Comparison of ENCODE assay signal across 8 mouse cellular contexts in the genomic region with DNA sequence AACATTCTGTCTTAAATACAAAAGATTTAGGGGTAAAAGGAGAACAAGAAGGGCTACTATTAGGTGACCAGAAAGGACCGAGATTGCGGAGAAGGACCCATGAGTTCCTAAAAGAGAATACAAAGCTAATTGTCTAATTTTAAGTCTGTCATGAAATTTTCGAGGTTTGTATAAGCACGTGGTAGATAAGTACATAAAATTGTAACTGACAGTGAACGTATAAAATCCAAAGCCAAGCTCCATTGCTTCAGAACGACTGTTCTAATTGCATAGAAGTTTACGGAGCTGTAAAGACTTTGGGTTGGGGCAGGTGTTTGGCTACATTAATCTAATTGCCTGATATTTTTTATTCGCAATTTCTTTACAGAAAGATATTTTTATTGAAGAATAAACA. TPM values are rescaled to one million over a fixed set of nuclear protein-coding genes. Genes with fewer than 3 reads are reported as not detected.
DNase-seq lines count a peak whose midpoint lies in the region; ATAC-seq and TF ChIP-seq lines count a peak whose summit lies in the region.

A gene (plus strand): TSS at position 276 of the 394 bp plus-strand sequence.

- H3K9me3 ChIP-seq in hindbrain, embryonic 12.5 days (replicated peaks): no peaks in the 10 kb centered on the region
- no peaks in the 10 kb centered on the region for H3K9me3 ChIP-seq in liver, embryonic 14.5 days (ENCODE audit: control insufficient read depth, low read length)

- H3K27ac ChIP-seq in embryonic fibroblast, embryonic 13.5 days (ENCODE audit: insufficient read depth, low read length): peak within 1 kb of the TSS; percentile 25; the same call in 1 of the 2 replicates
- H3K27ac ChIP-seq in hindbrain, embryonic 12.5 days: peak within 1 kb of the TSS; percentile 95
- peak within 1 kb of the TSS; percentile 65 for H3K27ac ChIP-seq in liver, embryonic 14.5 days

- H3K79me3 ChIP-seq in C2C12 (ENCODE audit: low read depth): peaks cover 16% of the 10 kb centered on the region

- no peak for TF ChIP-seq CTCF in C2C12 (IDR thresholded peaks at IDR 0.05; ENCODE audit: control insufficient read depth, insufficient read depth, insufficient read length)
- TF ChIP-seq CTCF in embryonic fibroblast, embryonic 13.5 days (IDR thresholded peaks at IDR 0.05; ENCODE audit: borderline replicate concordance, insufficient read depth, low read length): no peak
- TF ChIP-seq CTCF in liver, embryonic 14.5 days (IDR thresholded peaks at IDR 0.05; ENCODE audit: low read depth): no peak

- TF ChIP-seq POLR2A in embryonic fibroblast, embryonic 13.5 days (IDR thresholded peaks at IDR 0.05; ENCODE audit: low read depth, low read length): no peak

- H3K9ac ChIP-seq in hindbrain, embryonic 12.5 days: peak within 1 kb of the TSS; percentile 99
- peak within 1 kb of the TSS; percentile 97 for H3K9ac ChIP-seq in liver, embryonic 14.5 days (replicated peaks)

- peak; percentile 17; the same call in 1 of the 2 replicates for ATAC-seq in hindbrain, embryonic 12.5 days (ENCODE audit: low FRiP score)
- ATAC-seq in liver, embryonic 14.5 days (ENCODE audit: insufficient read depth): no peak

- no peaks in the 10 kb centered on the region for H3K36me3 ChIP-seq in C2C12 (ENCODE audit: control insufficient read depth, insufficient read depth)
- no peaks in the 10 kb centered on the region for H3K36me3 ChIP-seq in hindbrain, embryonic 12.5 days
- H3K36me3 ChIP-seq in liver, embryonic 14.5 days (replicated peaks; ENCODE audit: control insufficient read depth, insufficient read depth, low read depth): no peaks in the 10 kb centered on the region

- peaks cover 5% of the 10 kb centered on the region; the same call in 1 of the 2 replicates for H3K4me1 ChIP-seq in embryonic fibroblast, embryonic 13.5 days (ENCODE audit: control insufficient read depth, insufficient read depth, low read length)
- H3K4me1 ChIP-seq in hindbrain, embryonic 12.5 days: peaks cover 6% of the 10 kb centered on the region
- peaks cover 7% of the 10 kb centered on the region in 2 experiments for H3K4me1 ChIP-seq in liver, embryonic 14.5 days (replicated peaks; ENCODE audit: control insufficient read depth in 2 of 2, insufficient read depth in 2 of 2, low read length in 1 of 2)

- WGBS in hindbrain, embryonic 12.5 days: 17% methylated on average over 8 of the region's 8 CpGs
- 14% methylated on average over 8 of the region's 8 CpGs for WGBS in liver, embryonic 14.5 days (ENCODE audit: insufficient replicate concordance)

- peak within 1 kb of the TSS; percentile 53 for H3K4me3 ChIP-seq in C2C12 (ENCODE audit: insufficient read depth, poor library complexity, severe bottlenecking)
- H3K4me3 ChIP-seq in embryonic fibroblast, embryonic 13.5 days (ENCODE audit: insufficient read depth, low read length): peak within 1 kb of the TSS; percentile 98
- peak within 1 kb of the TSS; percentile 77 for H3K4me3 ChIP-seq in hindbrain, embryonic 12.5 days
- H3K4me3 ChIP-seq in liver, embryonic 14.5 days (ENCODE audit: insufficient read depth in 1 of 2, low read depth in 2 of 2, low read length in 2 of 2): peak within 1 kb of the TSS; percentile 75 to 92

- DNase-seq in adrenal gland, adult 18-20 months (ENCODE audit: low spot score in 2 of 2): no peak
- no peak for DNase-seq in adrenal gland, adult (ENCODE audit: inconsistent age in 2 of 2, low spot score in 1 of 2)
- no peak for DNase-seq in liver, embryonic 14.5 days (ENCODE audit: low read depth in 3 of 3, low spot score in 3 of 3)
- no peak for DNase-seq in cerebellum, adult 8-10 months
- DNase-seq in testis, postnatal 14 days (ENCODE audit: low spot score): no peak

- no peak for TF ChIP-seq EP300 in liver, embryonic 14.5 days (IDR thresholded peaks at IDR 0.05; ENCODE audit: low read depth)

- H3K79me2 ChIP-seq in C2C12 (ENCODE audit: control insufficient read depth, insufficient read depth): peaks cover 31% of the 10 kb centered on the region

- no peaks in the 10 kb centered on the region for H3K27me3 ChIP-seq in C2C12 (ENCODE audit: control insufficient read depth, insufficient read depth, insufficient read length)
- H3K27me3 ChIP-seq in hindbrain, embryonic 12.5 days: 0 out of 2 replicates have a peak, but pooled peaks cover 3% of the 10 kb centered on the region
- H3K27me3 ChIP-seq in liver, embryonic 14.5 days (ENCODE audit: control insufficient read depth, insufficient read depth, low read length): no peaks in the 10 kb centered on the region

- H3ac ChIP-seq in C2C12 (ENCODE audit: control insufficient read depth, insufficient read length, low read depth): peak within 1 kb of the TSS; percentile 84

- H3K4me2 ChIP-seq in hindbrain, embryonic 12.5 days (replicated peaks): peak within 1 kb of the TSS; percentile 63
- H3K4me2 ChIP-seq in liver, embryonic 14.5 days (ENCODE audit: low read depth): peak within 1 kb of the TSS; percentile 84

TF ChIP-seq in C2C12, 6 proteins besides CTCF, POLR2A, EP300 and RAD21:
- TF ChIP-seq MYOG (IDR thresholded peaks at IDR 0.05; ENCODE audit: control insufficient read depth, extremely low read depth, insufficient read length) (no peak), CEBPB (IDR thresholded peaks at IDR 0.05; ENCODE audit: low read depth) (no peak), MAX (IDR thresholded peaks at IDR 0.05) (no peak), FOSL1 (IDR thresholded peaks at IDR 0.05; ENCODE audit: insufficient read depth, low read length, poor library complexity, severe bottlenecking) (no peak), MYOD1 (IDR thresholded peaks at IDR 0.05; ENCODE audit: control insufficient read depth, insufficient read length, low read depth) (no peak), USF1 (IDR thresholded peaks at IDR 0.05; ENCODE audit: low read depth) (no peak)

RNA-seq across cellular contexts. Expression of the gene that starts here (rescaled TPM):
- total RNA-seq in adrenal gland, adult 18-20 months (2021): 10 to 100 TPM; 17.4 to 20.6 TPM
- polyA plus RNA-seq in C2C12 (2012; fragmentation: generic; extraction: Trizol): 12.0 TPM
- polyA plus RNA-seq in embryonic fibroblast, embryonic 13.5 days (2011; ENCODE audit: insufficient read length, low read depth, missing spikeins): 31.1 and 46.7 TPM in 2 replicates
- polyA plus RNA-seq in hindbrain, embryonic 12.5 days (2016; fragmentation: Nextera tagmentation; extraction: Ambion mirVana): 38.1 and 41.3 TPM in 2 replicates
- 10.4 and 13.2 TPM in 2 replicates for polyA plus RNA-seq in liver, embryonic 14.5 days (2012; rRNA removed)
- 10.3 and 14.5 TPM in 2 replicates for polyA plus RNA-seq in liver, embryonic 14.5 days (2014; fragmentation: Nextera tagmentation; extraction: Ambion mirVana)

Comparison
In these comparisons a context has a peak if more than half of its experiments do, and no peak if none do; other contexts are left out.
1. H3K27ac ChIP-seq: peak in every context shown above with its lines; median percentile 95 in hindbrain, embryonic 12.5 days; 65 in liver, embryonic 14.5 days; 25 in embryonic fibroblast, embryonic 13.5 days.